In the genomic region with DNA sequence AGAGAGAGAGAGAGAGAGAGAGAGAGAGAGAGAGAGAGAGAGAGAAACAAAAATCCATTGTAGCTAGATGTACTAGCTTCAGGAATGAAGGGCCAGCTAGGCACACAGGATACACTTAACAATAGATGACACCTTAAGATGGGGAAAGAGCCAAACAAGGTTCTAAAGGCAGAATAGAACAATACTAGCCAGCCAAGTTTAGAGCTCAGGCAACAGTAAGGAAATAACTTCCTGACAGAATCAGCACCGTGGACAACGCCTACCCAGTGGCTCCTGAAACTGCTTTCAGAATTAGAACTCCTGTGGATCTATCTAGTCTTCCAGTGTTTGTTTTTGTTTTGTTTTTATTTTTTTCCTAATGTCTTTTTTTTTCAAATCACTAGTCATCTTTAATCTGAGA, we compare ENCODE assay signal across 10 mouse cellular contexts. TPM values are rescaled to one million over a fixed set of nuclear protein-coding genes. Genes with fewer than 3 reads are reported as not detected.
DNase-seq lines count a peak whose midpoint lies in the region; ATAC-seq lines count a peak whose summit lies in the region.
"Had no signal": no experiment of that assay in that cellular context is flagged by ENCODE, and none has a peak within 500 bp of the region (broad histone marks: within the 10 kb centered on the region; RNA-seq: fewer than 3 reads in every experiment).

No protein-coding gene starts in this region.

- no peaks in the 10 kb centered on the region for H3K36me3 ChIP-seq in hindbrain, embryonic 10.5 days
- H3K36me3 ChIP-seq in hindbrain, embryonic 16.5 days (ENCODE audit: control insufficient read depth, insufficient read depth, low read length): no peaks in the 10 kb centered on the region
- H3K36me3 ChIP-seq: limb, embryonic 15.5 days had no signal

- ATAC-seq in hindbrain, embryonic 16.5 days: no peak
- peak; percentile 63 for ATAC-seq in common myeloid progenitor, adult 5-6 weeks (replicated peaks; ENCODE audit: low read depth, poor library complexity, severe bottlenecking)

- no peak overlapping the region for H3K9ac ChIP-seq in hindbrain, embryonic 16.5 days (ENCODE audit: low read depth, low read length)
- H3K9ac ChIP-seq: limb, embryonic 15.5 days had no signal

- H3K9me3 ChIP-seq in hindbrain, embryonic 10.5 days: no peaks in the 10 kb centered on the region
- H3K9me3 ChIP-seq in hindbrain, embryonic 16.5 days (ENCODE audit: control insufficient read depth, low read length): no peaks in the 10 kb centered on the region
- H3K9me3 ChIP-seq: limb, embryonic 15.5 days had no signal

- peak overlapping the region; percentile 45; the same call in 1 of the 2 replicates for H3K4me3 ChIP-seq in hindbrain, embryonic 10.5 days
- no peak overlapping the region for H3K4me3 ChIP-seq in hindbrain, embryonic 16.5 days (ENCODE audit: low read length)
- H3K4me3 ChIP-seq: limb, embryonic 15.5 days had no signal

- peak; percentile 17 for DNase-seq in hindbrain, embryonic 10.5 days (ENCODE audit: low spot score)
- DNase-seq in A20 (ENCODE audit: low read depth, low spot score): peak; percentile 26
- DNase-seq in kidney, postnatal 4 days: peak; percentile 73 to 75
- no peak for DNase-seq in right cerebral cortex, adult 18-20 months
- no peak for DNase-seq in layer of hippocampus, adult 18-20 months (ENCODE audit: low spot score in 2 of 2)
- no peak for DNase-seq in right cerebral cortex, postnatal 14 days
- DNase-seq: gastrocnemius, postnatal 36 days had no signal

- H3K27me3 ChIP-seq in hindbrain, embryonic 10.5 days (ENCODE audit: insufficient read depth, poor library complexity, severe bottlenecking): peaks cover 72% of the 10 kb centered on the region
- peaks cover 8% of the 10 kb centered on the region for H3K27me3 ChIP-seq in hindbrain, embryonic 16.5 days (replicated peaks; ENCODE audit: control insufficient read depth, insufficient read depth, low read length)

- H3K4me1 ChIP-seq in hindbrain, embryonic 10.5 days (replicated peaks): peaks cover 43% of the 10 kb centered on the region
- peaks cover 16% of the 10 kb centered on the region for H3K4me1 ChIP-seq in hindbrain, embryonic 16.5 days (ENCODE audit: control insufficient read depth, insufficient read depth, low read depth, low read length)

- H3K4me2 ChIP-seq in hindbrain, embryonic 16.5 days (ENCODE audit: low read length): no peak overlapping the region; the same call in 1 of the 2 replicates
- H3K4me2 ChIP-seq: limb, embryonic 15.5 days had no signal

- WGBS in hindbrain, embryonic 10.5 days: 4% methylated on average over 2 of the region's 2 CpGs
- 25% methylated on average over 2 of the region's 2 CpGs for WGBS in hindbrain, embryonic 16.5 days

- H3K27ac ChIP-seq in hindbrain, embryonic 10.5 days: peak overlapping the region; percentile 88
- H3K27ac ChIP-seq in hindbrain, embryonic 16.5 days (ENCODE audit: low read depth, low read length): no peak overlapping the region
- H3K27ac ChIP-seq: limb, embryonic 15.5 days had no signal

RNA-seq across cellular contexts. Expression of a gene that starts 4.0 kb away (rescaled TPM):
- 1.8 and 6.6 TPM in 2 replicates for polyA plus RNA-seq in hindbrain, embryonic 10.5 days (2016; fragmentation: Nextera tagmentation; extraction: Ambion mirVana)
- 2.1 and 2.6 TPM in 2 replicates for polyA plus RNA-seq in hindbrain, embryonic 16.5 days (2015; fragmentation: Nextera tagmentation; extraction: Ambion mirVana)
- total RNA-seq in common myeloid progenitor, adult 5-6 weeks (2017): 6.3 and 10.5 TPM in 2 replicates
- total RNA-seq in layer of hippocampus, adult 18-20 months (2021): 1 to 10 TPM; 7.8 to 8.4 TPM

RNA-seq across cellular contexts. Expression of a gene that starts 4.0 kb away (rescaled TPM):
- polyA plus RNA-seq in hindbrain, embryonic 10.5 days (2016; fragmentation: Nextera tagmentation; extraction: Ambion mirVana): 20.9 and 52.9 TPM in 2 replicates
- polyA plus RNA-seq in hindbrain, embryonic 16.5 days (2015; fragmentation: Nextera tagmentation; extraction: Ambion mirVana): 42.8 and 49.2 TPM in 2 replicates
- total RNA-seq in common myeloid progenitor, adult 5-6 weeks (2017): not detected in 2 replicates
- total RNA-seq in layer of hippocampus, adult 18-20 months (2021): 10 to 100 TPM; 29.4 to 30.7 TPM
- total RNA-seq: gastrocnemius, postnatal 36 days had no signal
- polyA plus RNA-seq: limb, embryonic 15.5 days had no signal

Comparison
In these comparisons a context has a peak if more than half of its experiments do, and no peak if none do; other contexts are left out.
1. DNase-seq: peak in hindbrain, embryonic 10.5 days (single experiment), A20 (single experiment) and kidney, postnatal 4 days (2 of 2); none in right cerebral cortex, adult 18-20 months (single experiment), layer of hippocampus, adult 18-20 months (0 of 2) and right cerebral cortex, postnatal 14 days (single experiment).
2. RNA of a gene that starts 4.0 kb away (total RNA-seq): 29.4 to 30.7 TPM in layer of hippocampus, adult 18-20 months; not detected in common myeloid progenitor, adult 5-6 weeks; every median in the first group is over 10 times any median in the second.